Mouse (Mus musculus) embryonic facial prominence, embryonic 13.5 days (tissue): ENCODE measurements around the gene Tshz2. TPM values are rescaled to one million over a fixed set of nuclear protein-coding genes. Genes with fewer than 3 reads are reported as not detected.

Experiments
- ATAC-seq: fragments of 200-750 bp; cut with Nextera tagmentation; 2 replicates; pipeline ENCODE4 v1.8.0; 2017; ENCODE audit warnings: low read depth; ENCODE audit not compliant: insufficient number of reproducible peaks, insufficient read depth, low FRiP score, low TSS enrichment
- H3K27ac ChIP-seq: fragments of 300-500 bp; sonication (generic); 2 replicates; pipeline ENCODE4 v1.5.1; 2015; ENCODE audit warnings: moderate library complexity, mild to moderate bottlenecking, inconsistent platforms
- H3K27me3 ChIP-seq: fragments of 300-500 bp; sonication (generic); 2 replicates; pipeline ENCODE4 v1.6.1; 2015; ENCODE audit warnings: mild to moderate bottlenecking, inconsistent platforms
- H3K36me3 ChIP-seq: fragments of 300-500 bp; sonication (generic); 2 replicates; pipeline ENCODE4 v1.6.1; 2015; ENCODE audit warnings: mild to moderate bottlenecking, inconsistent platforms
- H3K4me1 ChIP-seq: fragments of 300-500 bp; sonication (generic); 2 replicates; pipeline ENCODE4 v1.6.1; 2015; ENCODE audit warnings: inconsistent platforms
- H3K4me2 ChIP-seq: fragments of 300-500 bp; sonication (generic); 2 replicates; pipeline ENCODE4 v1.6.1; 2015; ENCODE audit warnings: moderate library complexity, mild to moderate bottlenecking, inconsistent platforms
- H3K4me3 ChIP-seq: fragments of 300-500 bp; sonication (generic); 2 replicates; pipeline ENCODE4 v1.5.1; 2015; ENCODE audit warnings: mild to moderate bottlenecking, inconsistent platforms
- H3K9ac ChIP-seq: fragments of 300-500 bp; sonication (generic); 2 replicates; pipeline ENCODE4 v1.6.1; 2015; ENCODE audit warnings: mild to moderate bottlenecking, inconsistent platforms
- H3K9me3 ChIP-seq: fragments of 300-500 bp; sonication (generic); 2 replicates; pipeline ENCODE4 v1.6.1; 2016; ENCODE audit warnings: inconsistent platforms
- WGBS: fragments of 180-500 bp; shearing (Covaris S2); methylation state at CpG from one replicate; pipeline ENCODE4 v1.1.7; 2015; ENCODE audit warnings: mixed read lengths; 5-methylcytosine and 5-hydroxymethylcytosine counted together
- polyA plus RNA-seq: library from polyadenylated mRNA; unstranded; fragments of >200 nt; fragmentation: Nextera tagmentation; extraction: Ambion mirVana; gene quantifications from 2 replicates; pipeline ENCODE4 v1.2.1, GENCODE M21; 2015

The Tshz2 gene
- polyA plus RNA-seq, 1 experiment from 2014 or later, result 10.2 TPM

DNA sequence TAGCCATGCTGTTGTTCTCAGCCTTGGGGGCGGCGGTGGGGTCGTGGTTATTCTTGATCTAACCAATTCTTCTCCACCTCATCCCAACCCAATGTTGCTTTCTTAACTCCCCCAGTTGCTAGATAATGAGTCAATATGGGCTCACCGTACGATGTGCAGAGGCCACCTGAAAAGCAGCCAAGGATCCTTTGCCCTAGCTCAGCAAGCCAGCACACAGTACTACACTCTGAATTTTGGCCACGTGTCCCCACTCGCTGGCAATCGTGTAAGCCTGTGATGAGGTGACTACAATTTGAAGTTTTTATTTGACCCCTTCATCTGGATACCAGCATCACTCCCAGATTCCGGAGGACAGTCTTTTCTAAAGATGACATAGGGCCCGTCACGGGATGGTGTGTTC, 293.2 kb downstream of the Tshz2 start:
- H3K4me2 ChIP-seq, result no peak overlapping the region
- H3K27me3 ChIP-seq, result no peaks in the 10 kb centered on the region
- no peaks in the 10 kb centered on the region for H3K36me3 ChIP-seq
- ATAC-seq, result no peak
- H3K27ac ChIP-seq, result no peak overlapping the region
- WGBS, result 90% methylated on average over 11 of the region's 11 CpGs
- H3K9me3 ChIP-seq, result no peaks in the 10 kb centered on the region
- peaks cover 23% of the 10 kb centered on the region for H3K4me1 ChIP-seq
- H3K9ac ChIP-seq, result no peak overlapping the region
- no peak overlapping the region for H3K4me3 ChIP-seq

DNA sequence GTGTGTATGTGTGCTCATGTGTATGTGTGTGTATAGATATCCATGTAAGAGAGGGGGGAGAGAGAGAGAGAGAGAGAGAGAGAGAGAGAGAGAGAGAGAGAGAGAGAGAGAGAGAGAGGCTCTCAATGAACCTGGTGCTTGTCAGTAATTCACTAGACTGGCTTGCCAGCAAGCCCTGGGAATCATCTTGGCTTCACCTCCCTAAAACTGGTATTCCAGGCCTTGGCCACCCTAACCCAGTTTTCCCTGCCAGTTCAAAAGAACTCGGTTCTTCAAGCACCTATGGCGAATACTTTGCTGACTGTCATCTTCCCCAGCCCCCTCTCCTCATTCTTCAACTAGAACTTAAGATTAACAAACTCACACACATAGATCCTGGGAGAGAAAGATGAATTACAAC, 294.6 kb downstream of the Tshz2 start:
- Histone ChIP-seq H3K9me3 (no peaks in the 10 kb centered on the region), H3K36me3 (no peaks in the 10 kb centered on the region), H3K27me3 (no peaks in the 10 kb centered on the region), H3K4me2 (no peak overlapping the region), H3K4me1 (peaks cover 23% of the 10 kb centered on the region), H3K4me3 (no peak overlapping the region), H3K27ac (no peak overlapping the region), H3K9ac (no peak overlapping the region)
- no peak for ATAC-seq
- 75% methylated on average over 2 of the region's 2 CpGs for WGBS

DNA sequence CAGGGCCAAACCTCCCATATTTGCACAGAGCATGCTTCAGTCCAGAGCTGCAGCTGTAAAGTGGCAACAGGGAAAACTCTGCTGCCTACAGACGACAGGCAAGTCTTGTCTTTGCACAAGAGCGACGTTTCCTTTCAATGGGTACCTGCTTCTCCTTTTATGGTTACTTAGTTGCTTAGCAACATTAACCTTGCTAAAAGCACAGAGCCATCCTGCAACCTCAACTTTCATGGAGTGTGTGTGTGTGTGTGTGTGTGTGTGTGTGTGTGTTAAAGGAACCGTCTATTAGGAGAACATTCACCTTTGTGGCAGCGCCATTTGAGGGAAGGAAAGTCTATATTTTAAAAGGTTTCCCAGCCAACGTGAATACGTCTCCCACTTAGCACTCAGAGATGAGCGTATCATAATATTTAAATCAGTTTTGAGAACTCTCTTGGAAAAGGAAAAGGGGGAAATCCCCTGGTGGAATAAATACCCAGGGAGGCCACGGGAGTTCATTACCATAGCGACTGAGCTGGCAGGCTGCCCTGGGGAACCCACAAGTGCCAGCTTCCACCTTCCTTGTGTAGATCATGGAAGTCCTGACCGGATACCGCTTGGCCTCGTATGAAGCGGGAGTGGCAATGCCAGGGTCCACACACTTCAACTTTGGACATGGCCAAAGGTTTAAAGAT, 295.8 kb downstream of the Tshz2 start:
- ATAC-seq, result no peak
- Histone ChIP-seq H3K4me1 (peaks cover 23% of the 10 kb centered on the region), H3K27ac (no peak overlapping the region), H3K9ac (no peak overlapping the region), H3K4me3 (no peak overlapping the region), H3K36me3 (no peaks in the 10 kb centered on the region), H3K27me3 (no peaks in the 10 kb centered on the region), H3K9me3 (no peaks in the 10 kb centered on the region), H3K4me2 (no peak overlapping the region)
- 65% methylated on average over 14 of the region's 14 CpGs for WGBS

DNA sequence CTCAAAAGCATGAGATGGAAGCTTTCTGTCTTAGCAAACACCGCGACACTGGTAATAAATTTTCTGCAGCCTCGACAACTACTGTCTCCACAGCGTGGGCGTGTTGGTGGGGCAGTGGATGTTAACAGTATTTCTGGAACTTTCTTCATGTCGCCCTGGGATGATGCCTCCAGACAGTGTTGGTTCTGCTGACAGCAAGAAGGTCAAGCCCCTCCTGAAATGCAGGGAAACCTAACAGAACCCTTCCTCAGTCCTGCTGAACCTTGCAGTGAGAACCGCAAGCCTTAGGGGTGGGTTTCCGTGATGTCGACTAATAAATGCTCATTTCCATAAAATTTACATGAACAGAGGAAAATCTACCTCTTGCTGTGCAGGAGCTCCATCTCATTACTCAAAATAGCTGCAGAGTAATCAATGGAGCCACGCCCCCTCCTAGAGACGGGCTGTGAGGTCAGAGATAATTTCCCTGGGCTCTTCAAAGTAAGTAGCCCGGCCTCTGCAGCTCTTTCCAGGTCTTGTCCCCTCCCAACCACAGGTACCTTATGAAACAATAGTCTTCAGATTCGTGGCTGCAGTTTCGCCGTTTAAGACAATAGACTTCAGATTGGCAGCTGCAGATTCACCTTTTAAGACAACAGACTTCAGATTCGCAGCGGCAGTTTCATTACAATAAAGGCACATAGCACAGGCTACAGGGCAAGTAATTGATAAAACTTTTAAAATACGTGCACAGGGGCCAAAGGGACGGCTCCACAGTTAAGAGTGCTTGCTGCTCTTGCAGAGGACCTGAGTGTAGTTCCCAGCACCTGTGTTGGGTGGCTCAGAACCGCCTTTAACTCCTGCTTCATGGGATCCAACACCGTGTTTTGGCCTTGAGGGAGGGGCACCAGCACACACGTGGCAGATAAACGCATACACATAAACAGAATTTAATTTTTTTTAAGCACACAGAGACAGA, 297.0 kb downstream of the Tshz2 start:
- Histone ChIP-seq H3K27me3 (no peaks in the 10 kb centered on the region), H3K4me3 (peak overlapping the region; percentile 44), H3K9me3 (no peaks in the 10 kb centered on the region), H3K27ac (no peak overlapping the region), H3K36me3 (no peaks in the 10 kb centered on the region), H3K9ac (peak overlapping the region; percentile 62), H3K4me2 (peak overlapping the region; percentile 63), H3K4me1 (peaks cover 23% of the 10 kb centered on the region)
- no peak for ATAC-seq
- 52% methylated on average over 23 of the region's 23 CpGs for WGBS

DNA sequence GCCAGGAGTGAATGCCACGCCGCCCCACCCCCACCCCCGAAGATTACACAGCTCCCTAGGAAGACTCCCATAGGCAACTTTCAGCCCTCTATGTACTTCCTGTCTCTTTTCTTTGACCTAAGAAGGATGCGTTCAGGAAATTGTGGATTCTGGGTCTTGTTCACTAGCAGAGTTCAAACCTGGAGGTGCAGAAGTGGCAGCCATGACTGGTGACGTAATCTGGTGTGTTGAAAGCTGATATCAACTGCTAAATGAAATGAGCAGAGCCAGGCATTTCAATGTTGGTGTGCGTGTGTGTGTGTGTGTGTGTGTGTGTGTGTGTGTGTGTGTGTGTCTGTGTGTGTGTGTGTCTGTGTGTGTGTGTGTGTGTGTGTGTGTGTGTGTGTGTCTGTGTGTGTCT, 302.8 kb downstream of the Tshz2 start:
- Histone ChIP-seq H3K9me3 (no peaks in the 10 kb centered on the region), H3K4me2 (no peak overlapping the region), H3K27me3 (no peaks in the 10 kb centered on the region), H3K36me3 (no peaks in the 10 kb centered on the region), H3K27ac (no peak overlapping the region), H3K4me1 (no peaks in the 10 kb centered on the region), H3K9ac (no peak overlapping the region), H3K4me3 (no peak overlapping the region)
- 54% methylated on average over 6 of the region's 6 CpGs for WGBS
- no peak for ATAC-seq

DNA sequence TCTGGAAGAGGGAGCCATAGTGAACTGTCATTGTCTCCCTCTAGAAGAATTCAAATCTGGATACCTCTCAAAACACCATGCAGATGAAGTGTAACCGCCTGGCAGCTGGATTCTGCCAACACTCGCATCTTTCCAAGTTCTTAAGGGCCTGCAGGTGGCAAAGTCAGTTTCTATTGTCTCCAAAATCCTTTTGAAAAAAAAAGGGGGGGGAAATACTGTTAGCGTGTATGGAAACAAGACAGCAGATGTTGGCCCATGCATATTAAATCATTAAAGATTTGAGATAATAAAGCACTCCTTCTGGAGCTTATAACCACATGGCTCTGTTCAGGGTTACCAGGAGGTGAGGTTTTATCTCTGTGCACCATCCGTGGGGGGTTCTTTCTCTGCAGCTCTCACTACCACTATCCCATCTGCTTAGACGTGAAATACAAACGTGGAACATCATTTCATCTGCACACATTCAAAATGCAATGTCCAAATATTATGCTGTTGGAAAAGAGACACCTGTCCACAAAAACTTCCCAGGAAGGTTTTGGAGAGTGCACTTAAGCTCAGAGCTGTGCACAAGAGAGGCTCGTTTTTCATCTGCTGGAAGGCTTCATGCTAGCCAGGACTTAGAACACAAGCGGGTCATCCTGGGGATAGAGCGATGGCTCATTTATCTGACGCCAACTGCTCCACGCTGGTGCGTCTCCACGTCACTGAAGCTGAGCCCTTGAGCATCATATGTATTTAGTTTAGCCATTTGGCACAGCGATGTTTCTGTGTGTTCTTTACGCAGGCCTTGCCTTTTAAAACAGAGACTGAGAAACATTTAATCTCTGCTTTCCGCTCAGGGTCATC, 307.7 kb downstream of the Tshz2 start:
- no peak for ATAC-seq
- no peak overlapping the region for H3K9ac ChIP-seq
- no peak overlapping the region for H3K27ac ChIP-seq
- no peaks in the 10 kb centered on the region for H3K36me3 ChIP-seq
- no peaks in the 10 kb centered on the region for H3K27me3 ChIP-seq
- no peaks in the 10 kb centered on the region for H3K4me1 ChIP-seq
- H3K4me3 ChIP-seq, result no peak overlapping the region
- H3K9me3 ChIP-seq, result no peaks in the 10 kb centered on the region
- H3K4me2 ChIP-seq, result no peak overlapping the region
- 69% methylated on average over 16 of the region's 16 CpGs for WGBS

DNA sequence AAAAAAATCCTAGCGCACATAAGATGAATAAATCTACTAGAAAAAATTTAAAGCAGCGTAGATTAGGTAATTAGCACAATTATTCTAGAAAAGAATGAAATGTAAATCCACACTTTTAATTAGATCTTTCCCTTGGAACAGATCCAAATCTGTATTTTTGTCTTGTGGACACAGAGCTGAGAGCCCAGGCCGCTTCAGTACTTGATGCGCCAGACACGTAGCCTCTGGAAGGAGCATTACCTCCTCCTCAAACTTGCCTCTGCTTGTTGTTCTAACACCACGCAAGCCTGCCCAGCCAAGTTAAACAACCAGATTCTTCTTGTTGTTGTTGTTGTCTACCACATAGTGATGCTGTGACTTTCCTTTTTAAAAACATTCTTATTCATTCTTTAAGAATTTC, 310.9 kb downstream of the Tshz2 start:
- WGBS, result 79% methylated on average over 6 of the region's 6 CpGs
- H3K9me3 ChIP-seq, result no peaks in the 10 kb centered on the region
- H3K4me3 ChIP-seq, result no peak overlapping the region
- no peak overlapping the region for H3K9ac ChIP-seq
- no peaks in the 10 kb centered on the region for H3K27me3 ChIP-seq
- H3K4me1 ChIP-seq, result no peaks in the 10 kb centered on the region
- H3K36me3 ChIP-seq, result no peaks in the 10 kb centered on the region
- H3K27ac ChIP-seq, result no peak overlapping the region
- no peak for ATAC-seq
- H3K4me2 ChIP-seq, result no peak overlapping the region

DNA sequence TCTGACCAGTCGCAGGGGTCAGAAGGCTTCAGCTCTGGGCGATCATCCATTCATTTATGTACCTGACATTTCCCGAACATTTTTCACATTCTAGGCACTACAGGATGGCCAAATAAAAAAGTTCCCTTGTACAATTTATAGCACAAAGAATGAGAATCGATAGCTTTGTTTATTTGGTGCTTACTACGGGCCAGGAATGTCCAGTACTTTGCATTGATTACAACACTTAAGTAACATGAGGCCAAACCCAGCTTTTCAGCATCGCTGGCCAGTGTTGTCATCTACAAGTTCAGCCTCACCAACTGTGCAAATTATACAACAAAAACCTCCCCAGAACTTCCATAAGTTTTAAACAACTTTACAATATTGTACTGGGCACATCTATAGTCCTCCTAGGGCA, 315.3 kb downstream of the Tshz2 start:
- Histone ChIP-seq H3K27ac (no peak overlapping the region), H3K4me3 (no peak overlapping the region), H3K4me1 (no peaks in the 10 kb centered on the region), H3K36me3 (no peaks in the 10 kb centered on the region), H3K9me3 (no peaks in the 10 kb centered on the region), H3K27me3 (no peaks in the 10 kb centered on the region), H3K9ac (no peak overlapping the region), H3K4me2 (no peak overlapping the region)
- no peak for ATAC-seq
- 85% methylated on average over 6 of the region's 6 CpGs for WGBS

DNA sequence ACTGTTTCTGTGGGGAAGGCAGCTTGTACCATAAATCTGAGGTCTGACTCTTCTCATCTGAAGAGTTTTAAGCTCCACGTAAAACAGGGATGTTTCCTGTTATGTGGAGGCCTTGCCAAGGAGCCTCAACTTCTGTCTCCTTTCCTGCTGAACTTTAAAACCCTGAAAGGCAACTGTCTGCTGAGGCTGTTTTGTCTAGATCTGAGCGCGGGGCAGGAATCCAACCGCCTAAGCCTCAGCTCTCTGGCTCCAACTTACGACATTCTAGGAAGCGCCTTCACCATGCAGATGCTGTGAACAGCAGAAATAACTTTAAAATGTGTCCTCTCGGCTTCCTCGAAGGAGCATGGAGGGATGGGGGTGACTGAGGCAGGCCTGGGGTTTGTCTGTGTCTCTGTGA, 318.2 kb downstream of the Tshz2 start:
- Histone ChIP-seq H3K4me1 (no peaks in the 10 kb centered on the region), H3K27ac (no peak overlapping the region), H3K27me3 (no peaks in the 10 kb centered on the region), H3K4me2 (no peak overlapping the region), H3K9ac (no peak overlapping the region), H3K9me3 (no peaks in the 10 kb centered on the region), H3K36me3 (no peaks in the 10 kb centered on the region), H3K4me3 (no peak overlapping the region)
- no peak for ATAC-seq
- 66% methylated on average over 8 of the region's 8 CpGs for whole genome bisulfite sequencing

DNA sequence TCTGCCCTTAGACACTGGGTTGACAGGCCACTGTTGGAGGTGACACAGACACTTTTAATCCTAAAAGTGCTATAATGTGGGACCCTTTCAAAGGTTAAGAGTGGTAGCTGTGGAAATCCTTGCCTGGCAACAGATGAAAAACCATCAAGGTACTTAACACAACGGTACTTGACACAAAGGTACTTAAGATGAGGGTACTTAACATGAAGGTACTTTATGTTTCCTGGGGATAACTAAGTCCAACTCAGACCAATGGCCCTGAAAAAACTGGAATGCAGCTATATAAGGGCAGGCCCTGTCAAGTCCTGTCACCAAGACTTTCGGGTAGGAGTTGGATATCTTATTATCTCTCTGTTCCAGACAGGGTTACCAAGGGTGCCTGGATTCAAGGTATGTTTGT, 320.2 kb downstream of the Tshz2 start:
- no peaks in the 10 kb centered on the region for H3K4me1 ChIP-seq
- H3K9ac ChIP-seq, result no peak overlapping the region
- H3K9me3 ChIP-seq, result no peaks in the 10 kb centered on the region
- no peaks in the 10 kb centered on the region for H3K36me3 ChIP-seq
- H3K4me2 ChIP-seq, result no peak overlapping the region
- no peaks in the 10 kb centered on the region for H3K27me3 ChIP-seq
- H3K4me3 ChIP-seq, result no peak overlapping the region
- no peak for ATAC-seq
- no peak overlapping the region for H3K27ac ChIP-seq
- 85% methylated on average over 2 of the region's 2 CpGs for WGBS

DNA sequence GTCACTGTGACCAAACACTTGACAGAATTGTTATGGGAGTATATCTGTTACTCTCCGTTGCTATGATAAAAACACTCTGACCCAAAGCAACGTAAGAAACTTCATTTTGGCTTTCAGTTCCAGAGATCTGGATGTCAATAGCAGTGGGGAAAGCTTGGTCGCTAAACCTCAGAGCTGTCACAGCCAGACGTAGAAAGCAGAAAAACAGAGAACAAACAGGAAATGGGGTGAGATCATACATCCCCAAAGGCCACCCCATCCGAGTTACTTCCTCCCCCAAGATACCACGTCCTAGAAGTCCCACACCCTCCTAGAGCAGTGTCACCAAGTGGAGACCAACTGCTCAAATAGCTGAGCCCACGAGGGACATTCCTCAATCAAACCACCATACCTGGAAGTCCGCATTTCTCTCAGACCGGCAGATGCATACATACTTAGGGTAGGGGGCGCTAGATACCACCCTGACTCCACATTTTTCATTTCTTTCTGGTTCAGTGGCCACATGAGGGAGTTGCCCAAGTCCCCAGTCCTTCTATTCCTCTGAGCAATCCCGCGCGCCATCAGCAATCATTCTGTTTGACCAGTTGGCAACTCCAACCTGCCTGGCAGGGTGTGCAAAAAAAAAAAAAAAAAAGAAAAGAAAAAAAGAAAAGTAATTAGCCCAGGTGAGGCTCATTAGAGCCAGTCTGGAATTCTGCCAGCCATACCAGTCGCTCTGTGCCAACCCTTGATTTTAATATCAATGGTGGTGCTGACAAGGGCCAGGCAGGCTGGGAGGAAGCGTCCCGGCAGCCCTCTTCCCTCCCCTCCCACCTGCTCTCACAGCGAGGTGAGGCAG, 326.1 kb downstream of the Tshz2 start:
- no peak overlapping the region for H3K4me3 ChIP-seq
- no peak for ATAC-seq
- peaks cover 28% of the 10 kb centered on the region for H3K4me1 ChIP-seq
- no peaks in the 10 kb centered on the region for H3K36me3 ChIP-seq
- no peaks in the 10 kb centered on the region for H3K27me3 ChIP-seq
- H3K27ac ChIP-seq, result no peak overlapping the region
- H3K9me3 ChIP-seq, result no peaks in the 10 kb centered on the region
- H3K4me2 ChIP-seq, result no peak overlapping the region
- 39% methylated on average over 17 of the region's 17 CpGs for WGBS
- no peak overlapping the region for H3K9ac ChIP-seq
